Mouse (Mus musculus): ENCODE data around the gene Rcn1. TPM values are rescaled to one million over a fixed set of nuclear protein-coding genes. Genes with fewer than 3 reads are reported as not detected.

Gene Rcn1
- polyA plus RNA-seq, 1 experiment from 2014 or later, result 79.6 TPM

DNA sequence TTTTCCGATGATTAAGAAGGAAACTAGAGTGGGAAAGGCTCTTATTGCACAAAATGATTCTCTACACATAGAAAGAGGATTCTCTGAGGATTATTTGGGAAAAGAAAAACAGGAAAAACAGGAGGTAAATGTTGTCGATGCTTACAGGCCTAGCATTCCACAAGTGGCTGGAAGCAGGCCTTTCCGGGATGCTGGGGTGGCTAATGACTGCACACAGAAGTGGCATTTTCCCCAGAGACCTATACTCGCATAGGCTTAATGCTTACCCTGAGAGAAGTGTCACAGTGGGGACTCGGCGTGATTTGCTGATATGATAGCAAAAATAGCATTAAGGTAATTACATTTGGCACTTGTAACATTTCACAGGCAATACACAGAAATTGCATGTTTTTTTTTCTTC lies 50.2 kb downstream of the Rcn1 start:
- H3K27ac ChIP-seq (ENCODE audit: low read depth, low read length), result no peak overlapping the region
- H3K4me1 ChIP-seq (replicated peaks; ENCODE audit: control insufficient read depth, insufficient read depth, low read length), result no peaks in the 10 kb centered on the region
- no peaks in the 10 kb centered on the region for H3K9me3 ChIP-seq (ENCODE audit: control insufficient read depth, low read length)
- DNase-seq (ENCODE audit: low spot score), result no peak
- H3K27me3 ChIP-seq (replicated peaks; ENCODE audit: control insufficient read depth, insufficient read depth, low read length), result no peaks in the 10 kb centered on the region
- H3K9ac ChIP-seq (ENCODE audit: low read depth, low read length), result no peak overlapping the region
- no peak for ATAC-seq (replicated peaks; ENCODE audit: low FRiP score)
- no peak overlapping the region for H3K4me2 ChIP-seq
- WGBS, result 78% methylated on average over 6 of the region's 6 CpGs
- H3K4me3 ChIP-seq (ENCODE audit: low read depth, low read length), result no peak overlapping the region
- no peaks in the 10 kb centered on the region for H3K36me3 ChIP-seq (ENCODE audit: control insufficient read depth, insufficient read depth, low read length)

DNA sequence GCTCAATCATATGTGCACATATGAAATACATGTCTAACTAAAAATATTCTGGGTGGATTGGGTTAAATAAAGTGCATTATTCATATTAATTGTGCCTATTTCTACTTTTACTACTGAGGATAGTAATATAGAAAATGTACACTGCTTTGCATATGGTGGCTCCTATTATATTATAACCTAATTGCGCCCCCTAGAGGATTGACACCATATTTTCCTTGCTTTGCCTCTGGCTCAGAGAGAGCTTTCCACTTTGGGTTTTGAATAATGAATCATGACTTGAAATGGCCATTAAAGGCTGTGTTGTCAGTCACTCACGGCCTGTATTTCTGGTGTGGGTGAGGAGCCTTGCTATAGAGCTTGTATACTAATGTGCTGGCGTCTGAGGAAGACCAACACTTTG lies 59.1 kb downstream of the Rcn1 start:
- Histone ChIP-seq H3K4me3 (ENCODE audit: low read depth, low read length) (no peak overlapping the region), H3K4me1 (replicated peaks; ENCODE audit: control insufficient read depth, insufficient read depth, low read length) (no peaks in the 10 kb centered on the region), H3K9me3 (ENCODE audit: control insufficient read depth, low read length) (no peaks in the 10 kb centered on the region), H3K36me3 (ENCODE audit: control insufficient read depth, insufficient read depth, low read length) (no peaks in the 10 kb centered on the region), H3K4me2 (no peak overlapping the region), H3K27me3 (replicated peaks; ENCODE audit: control insufficient read depth, insufficient read depth, low read length) (no peaks in the 10 kb centered on the region), H3K27ac (ENCODE audit: low read depth, low read length) (no peak overlapping the region), H3K9ac (ENCODE audit: low read depth, low read length) (no peak overlapping the region)
- ATAC-seq (replicated peaks; ENCODE audit: low FRiP score), result no peak
- DNase-seq (ENCODE audit: low spot score), result no peak
- 53% methylated on average over 3 of the region's 3 CpGs for WGBS

DNA sequence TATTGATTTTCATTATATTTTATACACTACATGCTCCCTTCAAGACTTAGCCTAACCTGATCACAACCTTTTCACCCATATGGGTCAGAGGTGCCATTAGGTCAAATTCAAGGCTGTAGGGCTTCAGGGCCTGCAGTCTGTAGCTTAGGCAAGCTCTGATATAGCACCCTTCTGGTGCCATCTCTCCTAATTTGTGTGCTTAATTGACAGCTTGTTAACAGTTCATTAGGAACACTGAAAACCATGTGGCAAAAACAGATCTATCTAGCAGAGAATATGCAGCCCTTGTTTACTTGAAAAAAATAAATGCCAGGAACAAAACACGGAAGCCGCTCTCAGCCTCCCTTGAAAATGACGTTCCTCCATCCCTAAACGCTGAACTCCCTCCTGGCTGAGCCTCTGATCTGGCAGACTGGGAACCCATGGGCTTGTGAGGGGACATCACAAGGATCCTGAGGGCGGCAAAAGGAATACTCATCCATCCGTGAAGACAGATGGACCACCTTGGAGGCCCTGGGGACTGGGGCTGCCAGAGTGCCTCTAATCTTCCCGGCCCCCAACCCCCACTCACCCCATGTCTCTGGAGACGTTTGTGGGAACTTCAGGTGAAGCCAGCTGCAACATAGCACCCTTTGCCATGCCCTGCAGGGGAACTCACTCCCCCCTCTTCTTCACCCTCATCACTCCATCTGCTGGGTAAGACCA lies 61.8 kb downstream of the Rcn1 start:
- ATAC-seq (replicated peaks; ENCODE audit: low FRiP score) (no peak), DNase-seq (ENCODE audit: low spot score) (no peak)
- Histone ChIP-seq H3K27me3 (replicated peaks; ENCODE audit: control insufficient read depth, insufficient read depth, low read length) (no peaks in the 10 kb centered on the region), H3K9me3 (ENCODE audit: control insufficient read depth, low read length) (no peaks in the 10 kb centered on the region), H3K36me3 (ENCODE audit: control insufficient read depth, insufficient read depth, low read length) (no peaks in the 10 kb centered on the region), H3K9ac (ENCODE audit: low read depth, low read length) (no peak overlapping the region), H3K4me2 (no peak overlapping the region), H3K27ac (ENCODE audit: low read depth, low read length) (no peak overlapping the region), H3K4me3 (ENCODE audit: low read depth, low read length) (no peak overlapping the region), H3K4me1 (replicated peaks; ENCODE audit: control insufficient read depth, insufficient read depth, low read length) (no peaks in the 10 kb centered on the region)
- WGBS, result 36% methylated on average over 8 of the region's 8 CpGs

DNA sequence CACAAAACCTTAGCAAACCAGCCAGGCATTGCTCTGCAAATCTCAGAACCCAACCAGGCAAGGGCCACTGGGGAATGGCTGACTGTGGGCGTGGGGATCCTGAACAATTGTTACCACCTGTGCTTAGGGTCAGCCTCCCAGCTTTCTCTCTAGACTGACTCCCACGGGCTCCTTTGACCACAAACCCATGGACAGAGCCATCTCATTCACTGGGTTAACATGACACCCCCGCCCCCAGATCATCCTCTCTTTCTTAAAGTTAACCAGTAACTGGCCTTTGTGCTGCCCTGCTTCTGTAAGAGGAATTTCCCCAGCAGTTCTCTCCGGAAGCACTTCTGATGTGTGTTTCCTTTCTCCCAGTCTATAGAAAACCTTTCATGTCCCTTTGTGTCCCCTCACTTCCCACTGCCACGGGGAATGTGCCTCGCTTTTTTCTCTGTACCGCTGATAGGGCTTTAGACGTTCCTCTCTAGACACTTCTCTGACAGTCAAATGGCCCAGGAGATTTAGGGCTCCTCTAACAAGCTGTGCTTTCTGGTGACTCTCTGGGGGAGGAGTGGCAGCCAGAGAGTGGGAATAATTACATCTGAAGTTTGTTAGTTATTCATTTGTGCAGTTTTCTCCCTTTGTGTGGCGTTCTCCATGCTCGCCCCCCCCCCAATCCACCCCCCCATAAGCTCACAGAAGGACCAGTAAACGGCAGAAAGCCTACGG lies 62.6 kb downstream of the Rcn1 start:
- no peaks in the 10 kb centered on the region for H3K9me3 ChIP-seq (ENCODE audit: control insufficient read depth, low read length)
- H3K9ac ChIP-seq (ENCODE audit: low read depth, low read length), result no peak overlapping the region
- no peak overlapping the region for H3K4me2 ChIP-seq
- no peaks in the 10 kb centered on the region for H3K4me1 ChIP-seq (replicated peaks; ENCODE audit: control insufficient read depth, insufficient read depth, low read length)
- no peak overlapping the region for H3K4me3 ChIP-seq (ENCODE audit: low read depth, low read length)
- H3K36me3 ChIP-seq (ENCODE audit: control insufficient read depth, insufficient read depth, low read length), result no peaks in the 10 kb centered on the region
- 29% methylated on average over 12 of the region's 12 CpGs for WGBS
- no peak overlapping the region for H3K27ac ChIP-seq (ENCODE audit: low read depth, low read length)
- no peaks in the 10 kb centered on the region for H3K27me3 ChIP-seq (replicated peaks; ENCODE audit: control insufficient read depth, insufficient read depth, low read length)
- no peak for DNase-seq (ENCODE audit: low spot score)
- ATAC-seq (replicated peaks; ENCODE audit: low FRiP score), result no peak

Other genes starting within 250 kb of the Rcn1 start
- 0.90 and 1.3 TPM in 2 replicates for gene Them7, start 175.0 kb downstream of the Rcn1 start, polyA plus RNA-seq (2014; fragmentation: Nextera tagmentation; extraction: Ambion mirVana)